Mouse (Mus musculus): ENCODE data around the gene Ramac. TPM values are rescaled to one million over a fixed set of nuclear protein-coding genes. Genes with fewer than 3 reads are reported as not detected.

Gene Ramac
- 10 to 100 TPM; 38.7 to 57.4 TPM for total RNA-seq (2021)
- long read RNA-seq, experiment 1, transcript Ramac-201 (3 exons, 1,452 nt): major isoform, 103 of 110 reads
- long read RNA-seq, experiment 1, partial matches to known transcripts: 0 of 110 reads
- long read RNA-seq, experiment 1, other reads (novel, unspliced or antisense): 7 of 110 reads
- long read RNA-seq, experiment 2, transcript Ramac-201 (3 exons, 1,452 nt): major isoform, 25 of 27 reads
- long read RNA-seq, experiment 2, partial matches to known transcripts: 0 of 27 reads
- long read RNA-seq, experiment 2, other reads (novel, unspliced or antisense): 2 of 27 reads

GRCm38 (mm10) chr7:81762180-81763109, at the start of gene Ramac:
Ramac (plus strand) TSS chr7:81762925.
- DNase-seq: peak; percentile 91 to 93

DNA sequence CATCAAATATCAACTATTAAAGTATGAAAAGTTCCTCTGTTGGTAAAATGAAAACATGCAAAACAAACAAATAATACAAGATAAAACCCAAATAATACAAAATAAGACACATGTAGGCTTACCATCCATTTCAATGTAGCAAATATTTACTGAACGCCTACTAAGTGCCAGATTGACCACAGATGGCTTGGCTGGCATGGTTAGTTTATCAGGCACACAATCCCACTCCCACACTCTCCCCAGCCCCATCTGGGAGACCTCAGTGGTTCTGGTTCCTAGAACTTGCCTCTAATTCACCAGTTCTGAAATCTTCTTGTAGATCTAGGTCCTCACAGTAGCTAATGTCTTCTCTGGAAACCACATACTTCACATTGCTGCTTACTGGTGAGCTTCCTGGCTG, 44.1 kb upstream of the Ramac start:
- DNase-seq: no peak

DNA sequence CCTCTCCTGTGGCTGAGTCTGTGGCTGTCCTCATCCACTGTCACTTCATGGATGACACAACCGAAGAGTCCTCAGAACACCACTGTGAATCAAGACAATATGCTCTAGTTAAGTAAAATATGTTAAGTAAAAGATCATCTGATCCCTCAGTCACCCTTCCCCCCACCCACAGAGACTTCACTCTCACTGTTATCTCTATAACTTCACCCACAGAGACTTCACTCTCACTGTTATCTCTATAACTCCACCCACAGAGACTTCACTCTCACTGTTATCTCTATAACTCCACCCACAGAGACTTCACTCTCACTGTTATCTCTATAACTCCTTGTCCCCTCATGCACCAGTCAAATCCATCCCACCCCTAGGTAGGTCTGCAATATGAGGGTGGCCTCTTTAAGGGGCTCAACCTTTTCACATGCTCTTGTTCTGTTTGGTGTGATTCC, 43.5 kb upstream of the Ramac start:
- no peak for DNase-seq

DNA sequence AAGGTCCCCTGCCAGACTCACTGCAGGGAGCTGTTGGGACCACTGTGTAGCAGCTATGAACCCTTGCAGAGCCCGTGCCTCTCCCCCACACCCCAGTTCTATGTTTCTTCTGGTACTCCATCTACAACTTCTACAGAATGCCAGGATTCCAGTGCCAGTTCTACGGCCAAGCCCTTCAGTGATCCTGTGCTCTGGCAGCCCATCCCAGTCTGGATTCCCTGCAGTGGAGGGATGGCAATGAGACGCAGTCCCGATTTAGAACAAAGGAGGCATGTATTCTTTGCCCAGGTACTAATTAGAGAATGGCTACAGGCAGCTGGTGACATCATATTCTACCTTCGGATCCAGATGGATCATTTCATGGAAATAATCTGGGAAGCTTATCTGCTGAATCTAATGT, 41.5 kb upstream of the Ramac start:
- DNase-seq: no peak

GRCm38 (mm10) chr7:81723851-81724250, 38.9 kb upstream of the Ramac start:
- no peak for DNase-seq

DNA sequence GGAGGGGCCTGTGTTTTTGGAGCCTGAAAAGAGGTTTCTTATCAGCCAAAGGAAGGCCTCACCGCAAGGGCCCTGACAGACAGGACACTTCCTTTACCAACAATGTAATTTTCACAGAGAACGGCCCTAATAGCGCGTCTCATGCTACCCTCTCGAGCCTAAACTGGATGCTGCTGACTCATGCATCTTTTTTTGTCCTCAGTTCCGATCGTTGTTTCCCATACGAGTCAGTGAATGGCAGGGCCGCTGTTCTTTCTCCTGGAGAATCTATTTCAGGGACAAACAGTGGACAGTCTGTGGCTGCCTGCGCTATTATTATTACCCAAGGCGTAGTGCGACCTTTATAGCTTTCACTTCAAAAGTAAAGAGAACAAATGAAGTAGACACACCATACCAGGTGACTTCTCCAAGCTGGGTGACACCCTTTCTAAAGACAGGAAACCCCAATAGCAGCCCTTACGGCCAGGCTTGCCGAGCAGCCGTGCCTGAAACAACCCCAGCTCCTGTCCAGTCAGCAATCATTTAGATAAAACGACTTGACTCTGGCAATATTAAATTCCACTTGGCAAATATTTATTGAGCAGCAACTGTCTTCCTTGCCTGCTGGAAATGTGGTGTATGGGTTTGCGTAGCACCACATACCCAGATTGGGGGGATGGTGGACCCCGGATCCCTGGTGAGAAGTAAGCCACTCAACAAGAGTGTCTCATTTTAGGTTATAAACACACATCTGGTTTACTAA, 36.6 kb upstream of the Ramac start:
- no peak for DNase-seq

DNA sequence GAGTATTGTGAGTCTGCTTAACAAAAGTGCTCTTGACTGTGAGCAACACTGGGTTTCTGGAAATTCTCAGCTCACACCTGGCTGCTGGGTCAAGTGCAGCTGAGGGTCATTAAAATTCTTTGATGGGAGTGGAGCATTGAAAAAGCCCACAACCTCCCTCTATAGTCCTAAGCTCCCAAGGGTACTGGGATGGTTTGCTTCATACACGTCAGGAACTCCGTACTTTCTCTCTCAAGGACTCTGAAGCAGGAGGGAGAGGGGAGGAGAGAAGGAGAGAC, 36.1 kb upstream of the Ramac start:
- DNase-seq: no peak

DNA sequence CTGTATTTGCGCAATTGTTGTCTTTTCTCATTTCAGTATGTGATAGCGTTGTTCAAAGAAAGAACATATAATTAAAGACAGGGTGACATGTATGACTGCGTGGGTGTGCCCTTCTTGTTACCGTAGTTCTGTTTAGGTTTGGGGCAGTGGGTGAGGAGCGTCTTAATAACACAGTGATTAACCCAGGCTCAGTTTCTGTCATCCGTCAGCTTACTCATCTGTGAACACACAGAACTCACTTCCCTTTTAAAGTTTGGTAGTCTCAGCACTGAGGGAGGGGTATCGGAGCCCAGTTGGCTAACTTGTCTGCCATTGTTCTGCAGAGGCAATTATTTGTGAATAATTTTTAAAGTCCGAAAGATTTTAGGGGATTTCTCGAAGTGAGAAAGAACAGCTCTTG, 35.0 kb upstream of the Ramac start:
- no peak for DNase-seq

DNA sequence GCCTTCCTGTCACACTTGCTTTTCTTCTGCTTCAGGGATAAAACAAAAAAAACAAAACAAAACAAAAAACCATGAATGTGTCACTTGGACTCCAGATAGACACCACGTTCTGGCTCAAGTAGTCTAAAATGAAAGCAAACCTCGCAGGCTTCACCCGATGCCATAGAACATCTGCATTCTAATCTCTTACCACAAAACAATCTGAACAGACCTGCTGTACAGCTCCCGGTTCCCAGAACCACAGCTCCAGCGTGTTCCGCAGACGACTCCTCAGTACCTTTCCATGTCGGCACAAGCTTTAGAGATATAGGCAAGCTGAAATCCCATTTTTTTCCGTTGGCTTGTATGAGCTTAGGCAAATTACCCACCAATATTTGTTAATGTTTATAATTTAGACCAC, 32.9 kb upstream of the Ramac start:
- no peak for DNase-seq

DNA sequence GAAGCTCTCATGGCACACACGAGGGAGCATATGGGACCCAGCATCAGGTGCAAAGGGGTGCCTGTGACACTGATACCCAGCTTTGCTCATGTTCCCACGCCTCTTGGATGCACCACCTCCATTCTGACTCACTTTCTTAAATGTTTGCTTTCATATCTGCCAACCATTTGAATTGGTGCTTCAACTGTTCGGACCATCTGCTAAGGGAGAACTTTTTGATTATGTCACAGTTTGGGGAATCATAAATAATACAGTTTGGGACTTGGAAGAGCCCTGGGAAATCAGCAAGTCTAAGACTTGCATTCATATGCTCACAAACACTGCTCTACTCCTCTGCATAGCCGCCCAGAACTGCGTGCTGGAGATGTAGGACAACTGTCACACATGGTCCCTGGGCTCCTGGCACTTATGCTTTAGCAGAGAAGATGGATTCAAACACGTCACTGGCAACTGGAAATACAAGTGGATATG, 31.5 kb upstream of the Ramac start:
- DNase-seq: no peak

GRCm38 (mm10) chr7:81732183-81733089, 30.3 kb upstream of the Ramac start:
- no peak for DNase-seq

DNA sequence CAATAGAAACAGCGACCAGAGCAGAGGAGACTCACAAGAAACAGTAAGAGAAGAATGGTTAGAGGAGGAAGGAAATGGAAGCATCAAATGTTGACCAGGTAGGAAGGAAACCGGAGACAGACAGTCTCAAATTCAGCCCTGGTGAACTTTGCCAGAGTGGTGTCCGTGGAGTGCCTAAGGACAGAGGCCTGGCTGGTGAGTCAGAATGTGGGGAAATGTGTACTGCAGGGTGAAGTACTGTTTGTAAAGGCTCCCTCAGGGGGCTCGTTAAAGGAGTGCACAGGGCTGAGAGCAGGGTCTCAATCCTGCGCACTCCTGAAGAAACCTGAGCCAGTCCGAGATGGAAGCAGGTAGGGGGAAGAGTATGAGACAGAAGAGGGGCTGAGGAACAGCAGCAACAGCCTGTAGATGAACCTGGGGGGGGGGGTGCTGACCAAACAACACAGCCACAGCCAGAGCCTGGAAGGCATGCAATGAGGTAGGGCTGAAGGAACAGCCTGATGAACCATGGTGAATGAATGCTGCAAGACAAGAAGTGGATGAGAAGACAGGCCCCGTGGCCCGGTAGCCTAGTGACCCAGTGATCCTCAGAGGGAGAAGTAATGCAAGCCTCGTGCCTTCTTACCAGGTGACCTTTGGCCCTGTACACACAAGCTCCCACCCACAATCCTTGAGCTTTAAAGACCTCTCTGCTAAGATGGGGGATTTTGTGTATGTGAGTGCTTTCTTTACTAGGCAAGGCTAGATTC, 27.3 kb upstream of the Ramac start:
- DNase-seq: no peak

DNA sequence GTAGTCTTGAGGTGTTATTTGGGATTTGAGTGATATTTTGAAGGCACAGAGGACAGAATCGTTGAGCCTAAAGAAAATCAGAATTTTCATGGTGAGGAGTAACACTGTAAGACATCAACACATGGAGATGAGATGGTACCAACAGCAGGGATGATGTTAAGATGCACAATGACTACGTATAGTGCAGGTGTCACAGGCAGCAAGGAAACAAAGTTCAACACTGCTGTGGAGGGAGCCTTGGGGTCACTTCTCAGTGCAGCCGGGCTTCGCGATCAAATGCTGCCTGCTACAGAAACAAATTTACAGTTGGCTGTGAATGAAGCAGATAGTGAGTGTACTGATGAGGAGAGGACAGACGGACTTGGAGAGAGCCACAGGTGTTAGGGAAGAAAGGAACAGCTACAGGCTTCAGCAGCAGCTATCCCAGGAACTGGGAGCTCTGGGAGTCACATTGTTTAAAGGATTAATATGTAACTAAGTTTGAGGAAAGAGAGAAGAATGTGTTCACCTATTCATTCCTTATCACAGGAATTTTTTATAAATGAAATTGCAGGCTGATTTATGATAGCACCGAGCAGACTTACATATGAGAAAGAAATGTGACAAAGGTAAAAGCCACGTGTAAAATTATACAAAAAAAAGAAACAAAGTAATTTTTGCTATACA, 23.9 kb upstream of the Ramac start:
- DNase-seq: no peak

DNA sequence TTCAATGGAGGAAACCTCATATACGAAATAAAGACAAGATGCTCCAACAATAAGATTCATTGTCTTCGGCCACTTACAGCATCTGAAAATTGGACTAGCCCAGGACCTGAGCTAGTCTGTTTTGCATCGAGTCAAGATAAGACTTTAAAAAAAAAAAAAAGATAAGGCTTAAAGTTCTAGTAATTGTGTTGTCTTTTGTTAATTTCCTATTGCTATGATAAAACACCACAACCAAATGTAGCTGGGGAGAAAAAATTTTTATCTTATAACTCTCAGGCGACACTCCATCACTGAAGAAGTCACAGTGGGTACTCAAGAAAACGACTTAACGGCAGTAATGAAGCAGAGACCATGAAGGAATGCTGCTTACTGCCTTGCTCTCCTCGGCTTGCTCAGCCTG, 22.7 kb upstream of the Ramac start:
- DNase-seq: no peak

DNA sequence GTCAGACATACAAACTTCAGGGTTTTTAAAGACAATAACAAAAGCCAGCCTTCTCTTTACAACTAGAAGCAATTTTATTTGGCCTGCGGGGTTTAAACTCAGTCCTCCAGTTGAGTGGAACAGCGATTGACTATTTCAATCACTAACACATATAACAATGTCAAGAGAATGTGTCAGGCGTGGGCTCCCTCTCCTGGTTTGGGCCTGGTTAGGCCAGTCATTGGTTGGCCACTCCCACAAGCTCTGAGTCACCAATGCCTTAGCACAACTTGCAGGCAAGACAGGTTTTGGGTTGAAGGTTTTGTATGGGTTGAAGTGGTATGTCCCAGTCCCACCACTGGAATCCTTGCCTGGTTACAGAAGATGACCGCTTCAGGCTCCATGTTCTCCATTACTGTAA, 18.6 kb upstream of the Ramac start:
- peak; percentile 76 to 78 for DNase-seq

GRCm38 (mm10) chr7:81747956-81748355, 14.8 kb upstream of the Ramac start:
- no peak for DNase-seq

DNA sequence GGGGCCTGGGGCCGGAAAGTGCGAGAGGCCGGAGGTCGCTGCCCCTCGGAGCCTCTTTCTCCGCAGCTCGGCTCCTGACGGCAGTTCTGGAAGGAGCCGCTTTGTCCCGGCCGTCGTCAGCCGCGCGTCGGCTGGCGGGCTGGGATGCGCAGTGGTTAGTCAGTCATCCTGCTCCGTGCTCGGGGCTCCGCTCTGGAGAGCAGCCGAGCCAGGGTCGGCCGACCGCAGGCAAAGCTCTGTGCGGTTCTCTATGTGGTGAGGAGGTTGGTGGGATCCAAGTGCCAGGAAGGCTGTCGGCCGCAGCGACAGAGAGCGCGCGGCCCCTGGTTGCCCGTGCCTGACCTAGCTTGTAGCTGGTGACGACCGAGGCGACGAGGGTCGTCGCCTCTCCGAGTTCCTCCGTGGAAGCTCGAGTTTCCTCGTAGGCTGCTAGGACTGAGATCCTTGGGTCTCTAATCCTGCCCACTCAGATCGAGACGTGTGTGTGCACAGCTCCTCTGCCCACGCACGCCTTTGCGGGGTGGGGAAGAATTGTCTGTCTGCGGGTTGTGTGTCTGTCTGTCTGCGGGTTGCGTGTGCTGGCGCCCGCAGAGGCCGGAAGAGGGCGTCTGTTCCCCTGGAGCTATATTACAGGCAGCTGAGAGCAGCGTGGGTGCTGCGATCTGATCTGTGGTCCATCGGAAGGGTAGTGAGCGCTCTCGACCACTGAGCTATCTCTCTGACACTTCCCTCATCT, 553 bp downstream of the Ramac start:
- DNase-seq: peak; percentile 12 to 41

DNA sequence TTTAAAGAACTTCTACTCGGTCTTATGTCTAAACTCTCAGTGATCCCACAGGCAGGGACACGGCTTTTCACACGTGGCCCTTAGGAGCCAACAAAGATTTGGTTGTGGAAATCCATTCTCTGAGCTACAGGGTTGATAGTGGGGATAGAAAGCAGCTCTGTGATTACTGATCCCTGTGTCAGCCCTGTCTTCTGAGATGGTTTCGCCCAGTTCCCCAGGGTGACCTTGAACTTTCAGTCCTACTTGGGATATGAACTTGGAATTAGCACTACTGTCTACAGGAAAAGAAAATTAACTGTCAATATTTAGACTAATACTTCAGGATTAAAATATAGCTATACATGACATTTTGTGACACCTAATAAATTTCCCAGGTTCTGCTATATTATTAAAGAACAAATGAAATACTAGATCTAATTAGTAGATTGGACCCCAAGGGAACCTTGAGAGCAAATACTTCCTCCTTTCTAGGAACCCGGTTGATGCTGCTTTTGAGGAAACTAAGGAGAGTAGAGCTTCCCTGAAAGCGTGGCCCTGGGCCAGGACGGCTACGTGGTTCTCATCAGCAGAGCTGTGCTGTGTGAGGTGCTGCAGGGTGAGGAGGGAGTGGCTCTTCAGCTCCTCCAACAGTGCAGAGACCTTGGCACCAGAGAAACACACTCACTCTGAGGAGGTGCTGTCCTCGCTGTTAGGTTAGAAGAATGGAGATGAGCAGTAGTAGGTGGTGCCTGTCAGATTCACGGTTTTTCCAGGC, 10.2 kb downstream of the Ramac start:
- DNase-seq: peak; percentile 44 to 66

DNA sequence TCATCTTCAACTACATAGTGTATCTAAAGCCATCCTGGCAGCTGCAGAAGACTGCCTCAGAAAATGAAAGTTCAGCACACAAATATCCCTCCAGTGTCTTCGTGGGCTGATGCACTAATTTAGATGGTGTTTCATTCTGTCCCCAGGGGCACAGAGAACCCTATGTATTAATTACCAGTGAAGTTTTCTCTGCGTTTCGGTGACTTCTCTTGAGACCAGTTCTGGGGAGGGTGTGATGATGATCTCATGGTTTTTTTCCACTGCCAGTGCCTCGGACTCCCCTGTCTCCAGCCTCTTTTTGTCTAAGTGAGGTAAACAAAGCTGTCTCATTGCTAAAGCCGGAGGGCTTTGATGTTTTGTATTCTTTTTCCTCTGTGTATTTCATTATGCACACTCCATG, 12.6 kb downstream of the Ramac start:
- DNase-seq: peak; percentile 23 to 47

Data from adrenal gland, postnatal 36 days (tissue).